Mouse (Mus musculus) thymus, postnatal 4 days (tissue): ENCODE data around the gene Nelfb.

Experiments used
- DNase-seq: peaks from one replicate; pipeline ENCODE4 v3.0.0; 2021

The Nelfb gene

GRCm38 (mm10) chr2:25174866-25175689 lies 36.2 kb downstream of the Nelfb start:
- no peak for DNase-seq

DNA sequence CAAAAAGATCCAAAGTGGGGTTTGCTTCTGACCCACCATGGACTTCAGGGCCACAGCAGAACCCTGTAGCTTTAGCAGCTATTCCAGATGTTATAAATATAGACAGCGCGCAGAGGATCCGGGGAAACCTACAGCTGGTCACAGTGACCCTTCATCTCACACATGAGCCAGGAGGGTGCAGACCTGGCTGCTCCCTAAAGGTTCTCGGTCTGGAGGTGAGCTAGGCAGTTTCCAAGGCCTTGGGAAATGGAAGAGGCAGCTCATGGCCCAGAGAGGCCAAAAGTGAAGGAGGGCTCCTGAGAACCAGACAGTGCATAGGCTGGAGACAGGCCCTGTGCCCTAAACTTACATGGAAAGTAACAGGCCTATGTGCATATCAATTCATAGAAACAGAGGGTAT lies 37.5 kb downstream of the Nelfb start:
- DNase-seq = no peak

- DNase-seq = no peak
Measured at GRCm38 (mm10) chr2:25172629-25173028, 38.7 kb downstream of the Nelfb start.

DNA sequence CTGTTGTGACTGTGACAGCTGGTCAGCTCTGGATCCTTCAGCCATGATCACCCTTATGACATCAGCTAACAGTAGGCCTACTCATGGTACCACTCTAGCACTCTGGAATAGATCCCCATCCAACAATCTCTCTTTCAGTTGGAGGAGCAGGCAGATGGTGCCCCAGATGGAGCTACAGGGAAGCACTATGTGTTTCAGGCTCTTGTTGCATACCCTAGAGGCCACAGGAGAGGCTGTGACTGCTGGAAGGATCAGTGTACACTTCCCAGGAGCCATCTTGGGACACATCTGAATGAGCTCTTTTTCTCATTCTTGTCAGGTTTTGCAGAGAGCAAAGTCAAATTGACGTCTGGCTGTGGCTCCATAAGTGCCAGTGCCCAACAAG lies 39.5 kb downstream of the Nelfb start:
- DNase-seq = no peak

- no peak for DNase-seq
Measured at GRCm38 (mm10) chr2:25171101-25171768, 40.1 kb downstream of the Nelfb start.

GRCm38 (mm10) chr2:25170326-25171100 lies 40.8 kb downstream of the Nelfb start:
- DNase-seq = no peak

DNA sequence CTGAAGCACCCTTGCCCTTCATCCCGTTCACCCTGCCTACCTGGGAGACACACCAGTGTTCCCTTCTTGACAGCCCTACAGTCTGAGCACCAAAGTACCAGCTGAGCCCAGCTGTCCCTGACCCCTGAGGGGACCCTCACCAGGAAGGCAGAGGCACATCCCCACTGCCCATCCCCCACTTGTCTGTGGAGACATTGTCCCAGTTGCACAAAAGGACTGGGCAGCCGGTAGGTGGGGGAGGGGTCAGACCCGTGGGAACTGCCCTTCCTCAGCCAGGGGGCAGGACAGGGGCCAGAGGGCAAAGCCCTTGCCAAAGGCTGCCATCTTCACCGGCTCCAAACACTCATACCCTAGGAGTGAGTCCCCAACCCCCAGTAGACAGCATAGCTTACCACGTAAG lies 41.5 kb downstream of the Nelfb start:
- DNase-seq = no peak

- DNase-seq = no peak
Measured at GRCm38 (mm10) chr2:25168665-25168978, 42.7 kb downstream of the Nelfb start.

GRCm38 (mm10) chr2:25167919-25168664 lies 43.2 kb downstream of the Nelfb start:
- DNase-seq = peak; percentile 75

GRCm38 (mm10) chr2:25167481-25167880 lies 43.8 kb downstream of the Nelfb start:
- peak; percentile 32 for DNase-seq

- DNase-seq = peak; percentile 70
Measured at GRCm38 (mm10) chr2:25157655-25158054, 53.6 kb downstream of the Nelfb start.

GRCm38 (mm10) chr2:25156990-25157389 lies 54.3 kb downstream of the Nelfb start:
- no peak for DNase-seq

DNA sequence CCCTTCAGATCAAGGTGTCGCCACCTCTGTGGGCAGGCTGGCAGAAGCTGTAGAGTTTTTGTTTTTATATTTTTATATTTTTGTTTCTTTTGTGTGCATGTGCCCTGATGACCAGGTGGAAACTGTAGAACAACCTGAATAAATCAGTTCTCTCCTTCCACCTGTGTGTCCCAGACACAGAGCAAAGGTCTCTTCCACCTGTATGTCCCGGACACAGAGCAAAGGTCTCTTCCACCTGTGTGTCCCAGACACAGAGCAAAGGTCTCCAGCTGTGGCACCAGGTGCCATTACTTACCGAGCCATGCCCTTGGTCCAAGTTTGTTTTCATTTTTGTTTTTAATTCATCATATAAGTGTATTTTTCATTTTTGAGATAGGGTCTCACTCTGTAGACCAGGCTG lies 55.1 kb downstream of the Nelfb start:
- DNase-seq = no peak

DNA sequence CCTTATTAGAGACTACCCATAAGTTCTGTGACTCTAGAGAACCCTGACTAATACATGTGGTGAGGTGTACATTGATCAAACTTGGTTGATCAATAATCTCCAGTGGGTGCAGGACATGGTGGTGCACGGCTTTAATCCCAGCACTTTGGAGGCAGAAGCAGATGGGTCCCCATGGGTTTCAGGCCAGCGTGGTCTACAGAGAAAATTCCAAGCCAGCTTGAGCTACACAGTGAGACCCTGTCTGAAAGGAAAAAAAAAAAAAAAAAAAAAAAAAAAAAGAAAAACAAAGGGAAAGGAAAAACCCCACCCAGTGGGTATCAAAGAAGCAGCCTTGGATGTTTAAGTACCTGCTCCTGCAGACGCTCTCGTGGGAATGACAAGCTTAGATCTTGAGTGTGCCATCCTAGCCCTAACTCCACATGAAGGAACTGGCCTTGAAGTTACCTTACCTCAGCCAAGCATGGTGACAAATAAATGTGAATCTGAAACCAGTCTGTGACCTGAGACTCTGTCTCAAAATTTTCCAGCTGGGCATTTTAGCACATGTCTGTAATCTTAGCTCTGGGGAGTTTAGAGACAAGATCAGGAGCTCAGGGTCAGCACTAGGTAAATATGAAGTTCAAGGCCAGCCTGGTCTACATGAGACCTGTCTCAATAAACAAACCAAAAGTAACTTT lies 59.9 kb downstream of the Nelfb start:
- no peak for DNase-seq
